Mouse (Mus musculus) neural tube, embryonic 15.5 days (tissue): ENCODE data around the gene Cenpn. TPM values are rescaled to one million over a fixed set of nuclear protein-coding genes. Genes with fewer than 3 reads are reported as not detected.
A peak's percentile ranks its signal among the peaks of the same experiment; 100 is the strongest.

ENCODE experiments used
- ATAC-seq: fragments of 200-750 bp; cut with Nextera tagmentation; 2 replicates; pipeline ENCODE4 v1.8.0; 2017; ENCODE audit warnings: mild to moderate bottlenecking, moderate TSS enrichment, moderate library complexity; ENCODE audit not compliant: low FRiP score
- H3K27ac ChIP-seq: fragments of 300-500 bp; sonication (generic); replicated peaks from 2 replicates; pipeline ENCODE4 v1.5.1; 2015; ENCODE audit warnings: mild to moderate bottlenecking, inconsistent platforms
- H3K27me3 ChIP-seq: fragments of 300-500 bp; sonication (generic); replicated peaks from 2 replicates; pipeline ENCODE4 v1.6.1; 2015; ENCODE audit warnings: inconsistent platforms
- H3K36me3 ChIP-seq: fragments of 300-500 bp; sonication (generic); 2 replicates; pipeline ENCODE4 v1.6.1; 2015; ENCODE audit warnings: inconsistent platforms
- H3K4me1 ChIP-seq: fragments of 300-500 bp; sonication (generic); 2 replicates; pipeline ENCODE4 v1.6.1; 2015; ENCODE audit warnings: inconsistent platforms
- H3K4me2 ChIP-seq: fragments of 300-500 bp; sonication (generic); 2 replicates; pipeline ENCODE4 v1.6.1; 2015; ENCODE audit warnings: inconsistent platforms, mild to moderate bottlenecking, moderate library complexity
- H3K4me3 ChIP-seq: fragments of 300-500 bp; sonication (generic); replicated peaks from 2 replicates; pipeline ENCODE4 v1.5.1; 2015; ENCODE audit warnings: mild to moderate bottlenecking, inconsistent platforms
- H3K9ac ChIP-seq: fragments of 300-500 bp; sonication (generic); replicated peaks from 2 replicates; pipeline ENCODE4 v1.6.1; 2015; ENCODE audit warnings: mild to moderate bottlenecking, inconsistent platforms
- H3K9me3 ChIP-seq: fragments of 300-500 bp; sonication (generic); replicated peaks from 2 replicates; pipeline ENCODE4 v1.6.1; 2016; ENCODE audit warnings: inconsistent platforms
- WGBS: fragments of 180-500 bp; shearing (Covaris S2); methylation state at CpG from one replicate; pipeline ENCODE4 v1.1.7; 2015; ENCODE audit warnings: mixed read lengths; 5-methylcytosine and 5-hydroxymethylcytosine counted together
- polyA plus RNA-seq: library from polyadenylated mRNA; unstranded; fragments of >200 nt; fragmentation: Nextera tagmentation; extraction: Ambion mirVana; gene quantifications from 2 replicates; pipeline ENCODE4 v1.2.1, GENCODE M21; 2015

The Cenpn gene
- polyA plus RNA-seq, 1 experiment from 2014 or later = 7.4 TPM

DNA sequence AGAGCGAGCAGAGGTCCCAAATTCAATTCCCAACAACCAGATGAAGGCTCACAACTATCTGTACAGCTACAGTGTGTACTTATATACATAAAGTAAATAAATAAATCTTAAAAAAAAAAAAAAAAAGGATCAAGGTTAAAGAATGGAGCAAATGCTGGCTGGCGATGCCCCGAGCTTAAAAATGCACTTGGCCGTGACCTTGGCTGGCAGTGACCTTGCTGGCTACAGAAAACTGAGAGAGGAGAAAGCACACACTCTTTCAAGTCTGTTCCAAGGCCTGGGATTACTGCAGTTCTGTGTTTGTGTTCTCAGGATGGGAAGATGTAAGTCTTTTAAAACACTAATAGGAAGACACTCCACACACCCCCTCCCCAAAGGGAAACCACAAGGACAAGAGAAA lies 16.8 kb upstream of the Cenpn start:
- no peak overlapping the region for H3K4me2 ChIP-seq
- H3K27ac ChIP-seq = no peak overlapping the region
- no peak overlapping the region for H3K9ac ChIP-seq
- WGBS = 98% methylated on average over 4 of the region's 4 CpGs
- no peak overlapping the region for H3K4me3 ChIP-seq
- no peak for ATAC-seq
- H3K4me1 ChIP-seq = no peaks in the 10 kb centered on the region
- H3K27me3 ChIP-seq = no peaks in the 10 kb centered on the region
- H3K36me3 ChIP-seq = no peaks in the 10 kb centered on the region; the same call in 1 of the 2 replicates
- no peaks in the 10 kb centered on the region for H3K9me3 ChIP-seq

GRCm38 (mm10) chr8:116905252-116905651 lies 16.3 kb upstream of the Cenpn start:
- no peak overlapping the region for H3K4me2 ChIP-seq
- 91% methylated on average over 4 of the region's 4 CpGs for WGBS
- H3K9ac ChIP-seq = no peak overlapping the region
- no peak overlapping the region for H3K27ac ChIP-seq
- no peaks in the 10 kb centered on the region for H3K9me3 ChIP-seq
- no peak overlapping the region for H3K4me3 ChIP-seq
- no peaks in the 10 kb centered on the region for H3K27me3 ChIP-seq
- no peaks in the 10 kb centered on the region for H3K4me1 ChIP-seq
- ATAC-seq = no peak
- no peaks in the 10 kb centered on the region; the same call in 1 of the 2 replicates for H3K36me3 ChIP-seq

GRCm38 (mm10) chr8:116905836-116906235 lies 15.7 kb upstream of the Cenpn start:
- ATAC-seq = no peak
- Histone ChIP-seq H3K27ac (no peak overlapping the region), H3K27me3 (no peaks in the 10 kb centered on the region), H3K4me3 (no peak overlapping the region), H3K4me1 (no peaks in the 10 kb centered on the region), H3K9me3 (no peaks in the 10 kb centered on the region), H3K36me3 (no peaks in the 10 kb centered on the region; the same call in 1 of the 2 replicates), H3K9ac (no peak overlapping the region), H3K4me2 (no peak overlapping the region)
- WGBS = 95% methylated on average over 4 of the region's 4 CpGs

DNA sequence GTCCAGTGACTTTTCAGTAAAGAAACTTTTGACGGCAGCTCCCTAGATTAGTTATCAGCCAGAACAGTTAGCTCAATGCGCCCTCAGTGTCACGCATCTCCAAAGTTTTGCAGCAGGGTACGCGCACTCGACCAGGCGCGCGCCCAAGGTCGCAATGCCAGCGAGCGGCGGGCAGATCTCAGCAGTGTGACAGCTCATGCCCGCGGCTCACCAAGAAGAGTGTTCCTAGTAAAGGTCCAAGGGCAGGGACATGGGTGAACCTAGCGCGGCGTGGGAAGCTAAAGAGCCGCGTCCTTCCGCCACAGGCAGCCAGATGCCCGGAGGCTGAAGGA lies 559 bp upstream of the Cenpn start:
- ATAC-seq = peak; percentile 54
- Histone ChIP-seq H3K9ac (peak overlapping the region; percentile 63), H3K9me3 (no peaks in the 10 kb centered on the region), H3K36me3 (no peaks in the 10 kb centered on the region), H3K4me1 (peaks cover 12% of the 10 kb centered on the region), H3K4me3 (peak overlapping the region; percentile 95), H3K27me3 (no peaks in the 10 kb centered on the region), H3K4me2 (peak overlapping the region; percentile 86), H3K27ac (peak overlapping the region; percentile 91)
- under 1% methylated on average over 22 of the region's 22 CpGs for WGBS

- Histone ChIP-seq H3K27ac (peak overlapping the region; percentile 91), H3K4me2 (peak overlapping the region; percentile 86), H3K36me3 (no peaks in the 10 kb centered on the region), H3K4me3 (peak overlapping the region; percentile 95), H3K9me3 (no peaks in the 10 kb centered on the region), H3K27me3 (no peaks in the 10 kb centered on the region), H3K9ac (peak overlapping the region; percentile 63), H3K4me1 (peaks cover 12% of the 10 kb centered on the region)
- WGBS = 31% methylated on average over 17 of the region's 17 CpGs
- no peak for ATAC-seq
These were observed 679 bp downstream of the Cenpn start for GRCm38 (mm10) chr8:116922060-116922757.

GRCm38 (mm10) chr8:116923526-116923925 lies 2.0 kb downstream of the Cenpn start:
- no peaks in the 10 kb centered on the region for H3K27me3 ChIP-seq
- no peak overlapping the region for H3K4me2 ChIP-seq
- no peak overlapping the region for H3K4me3 ChIP-seq
- no peak overlapping the region for H3K9ac ChIP-seq
- peaks cover 12% of the 10 kb centered on the region for H3K4me1 ChIP-seq
- H3K36me3 ChIP-seq = no peaks in the 10 kb centered on the region
- H3K27ac ChIP-seq = no peak overlapping the region
- no peak for ATAC-seq
- no peaks in the 10 kb centered on the region for H3K9me3 ChIP-seq
- WGBS = 95% methylated on average over 8 of the region's 8 CpGs

DNA sequence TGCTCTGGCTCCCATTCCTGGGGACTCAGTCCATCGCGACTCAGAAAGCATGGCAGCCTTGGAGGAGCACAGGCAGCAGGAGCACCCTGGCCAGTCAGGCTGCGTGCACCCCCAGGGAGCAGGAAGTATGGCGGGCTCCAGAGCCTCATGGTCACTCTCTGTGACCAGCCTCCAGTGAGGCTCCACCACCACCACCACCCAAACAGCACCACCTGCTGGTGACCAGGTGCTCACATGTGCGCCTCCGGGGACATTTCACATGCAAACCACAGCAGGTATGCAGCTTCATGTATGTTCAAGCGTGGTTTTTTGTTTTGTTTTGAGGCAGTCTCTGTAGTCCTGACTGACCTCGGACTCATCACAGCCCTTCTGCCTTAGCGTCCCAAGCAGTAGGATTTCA lies 6.3 kb downstream of the Cenpn start:
- WGBS = 88% methylated on average over 9 of the region's 9 CpGs

GRCm38 (mm10) chr8:116928588-116928987 lies 7.1 kb downstream of the Cenpn start:
- Histone ChIP-seq H3K4me2 (no peak overlapping the region), H3K9me3 (no peaks in the 10 kb centered on the region), H3K36me3 (no peaks in the 10 kb centered on the region), H3K4me3 (no peak overlapping the region), H3K27me3 (no peaks in the 10 kb centered on the region), H3K27ac (no peak overlapping the region), H3K9ac (no peak overlapping the region), H3K4me1 (no peaks in the 10 kb centered on the region)
- WGBS = 92% methylated on average over 5 of the region's 5 CpGs
- no peak for ATAC-seq

More for the DNA sequence above, 6.3 kb downstream of the Cenpn start:
- no peaks in the 10 kb centered on the region for H3K9me3 ChIP-seq
- no peak overlapping the region for H3K9ac ChIP-seq
- no peaks in the 10 kb centered on the region for H3K36me3 ChIP-seq
- no peak overlapping the region for H3K27ac ChIP-seq
- no peak overlapping the region for H3K4me2 ChIP-seq
- ATAC-seq = no peak
- no peaks in the 10 kb centered on the region for H3K4me1 ChIP-seq
- no peak overlapping the region for H3K4me3 ChIP-seq
- no peaks in the 10 kb centered on the region for H3K27me3 ChIP-seq

DNA sequence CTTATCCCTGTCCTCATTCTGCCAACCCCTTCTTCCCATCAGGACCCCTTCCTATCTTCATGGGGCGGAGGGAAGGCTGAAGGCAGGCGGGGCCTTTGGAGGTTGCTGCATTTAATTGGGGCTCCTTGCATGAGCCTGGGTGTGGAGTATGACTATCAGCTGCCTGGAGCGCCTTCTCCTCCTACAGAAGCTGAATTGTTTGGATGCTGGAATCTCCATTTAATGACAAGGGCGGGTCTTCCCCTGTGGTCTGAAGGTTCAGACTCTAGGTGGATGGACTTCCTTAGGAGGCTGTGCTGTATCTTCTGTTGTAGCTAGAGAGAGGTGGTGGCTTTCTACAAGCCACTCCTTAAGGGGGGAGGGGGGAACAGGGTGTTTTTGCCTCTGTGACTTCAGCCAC lies 13.4 kb downstream of the Cenpn start:
- Histone ChIP-seq H3K27ac (no peak overlapping the region), H3K4me1 (no peaks in the 10 kb centered on the region), H3K4me3 (no peak overlapping the region), H3K4me2 (no peak overlapping the region), H3K36me3 (no peaks in the 10 kb centered on the region), H3K27me3 (no peaks in the 10 kb centered on the region), H3K9ac (no peak overlapping the region), H3K9me3 (no peaks in the 10 kb centered on the region)
- whole genome bisulfite sequencing = 92% methylated on average over 4 of the region's 4 CpGs
- ATAC-seq = no peak

GRCm38 (mm10) chr8:116935506-116935905 lies 14.0 kb downstream of the Cenpn start:
- Histone ChIP-seq H3K4me1 (no peaks in the 10 kb centered on the region), H3K9ac (no peak overlapping the region), H3K4me2 (no peak overlapping the region), H3K9me3 (no peaks in the 10 kb centered on the region), H3K4me3 (no peak overlapping the region), H3K27me3 (no peaks in the 10 kb centered on the region), H3K36me3 (no peaks in the 10 kb centered on the region), H3K27ac (no peak overlapping the region)
- ATAC-seq = no peak
- WGBS = 47% methylated on average over 6 of the region's 6 CpGs

- Histone ChIP-seq H3K36me3 (no peaks in the 10 kb centered on the region), H3K27me3 (no peaks in the 10 kb centered on the region), H3K4me3 (peak overlapping the region; percentile 69; the same call in 1 of the 2 replicates), H3K4me2 (peak overlapping the region; percentile 80), H3K9ac (no peak overlapping the region), H3K27ac (no peak overlapping the region), H3K9me3 (no peaks in the 10 kb centered on the region), H3K4me1 (peaks cover 29% of the 10 kb centered on the region)
- 79% methylated on average over 12 of the region's 12 CpGs for WGBS
- no peak for ATAC-seq
These were observed 20.9 kb downstream of the Cenpn start for GRCm38 (mm10) chr8:116942284-116943058.

GRCm38 (mm10) chr8:116943161-116943554 lies 21.6 kb downstream of the Cenpn start, which contains the start of gene Atmin:
Atmin (plus strand) TSS chr8:116943393.
- Histone ChIP-seq H3K9ac (peak within 1 kb of the TSS; percentile 72), H3K9me3 (no peaks in the 10 kb centered on the region), H3K27me3 (no peaks in the 10 kb centered on the region), H3K27ac (peak within 1 kb of the TSS; percentile 66), H3K4me1 (peaks cover 29% of the 10 kb centered on the region), H3K4me2 (peak within 1 kb of the TSS; percentile 80), H3K36me3 (no peaks in the 10 kb centered on the region), H3K4me3 (peak within 1 kb of the TSS; percentile 69)
- peak; percentile 93 for ATAC-seq
- 0% methylated on average over 45 of the region's 46 CpGs for WGBS
